Mouse (Mus musculus) cerebellum, adult 2 months (tissue): ENCODE results near the gene Scfd2. TPM values are rescaled to one million over a fixed set of nuclear protein-coding genes. Genes with fewer than 3 reads are reported as not detected.

Experiments used
- DNase-seq, 2 experiments: peaks; one replicate each; pipeline ENCODE4 v3.0.0; 2021
- H3K27ac ChIP-seq: fragments of 200-500 bp; 2 replicates; pipeline ENCODE4 v1.5.1; 2012; ENCODE audit warnings: low read length, control low read depth, inconsistent platforms; ENCODE audit not compliant: insufficient read depth
- H3K27me3 ChIP-seq: fragments of 200-500 bp; 2 replicates; pipeline ENCODE4 v1.6.1; 2012; ENCODE audit warnings: inconsistent platforms, mild to moderate bottlenecking, low read length, moderate library complexity; ENCODE audit not compliant: control insufficient read depth, insufficient read depth
- H3K4me1 ChIP-seq: fragments of 200-500 bp; 2 replicates; pipeline ENCODE4 v1.6.1; 2011; ENCODE audit warnings: low read length; ENCODE audit not compliant: control insufficient read depth, insufficient read depth
- H3K4me3 ChIP-seq: fragments of 200-500 bp; replicated peaks from 2 replicates; pipeline ENCODE3; 2011; ENCODE audit warnings: mild to moderate bottlenecking, low read depth, low read length, control low read depth; ENCODE audit not compliant: insufficient read depth
- CTCF ChIP-seq: fragments of 200-500 bp; IDR thresholded peaks from 2 replicates; pipeline ENCODE4 v1.5.1; 2011; ENCODE audit warnings: low read depth, mild to moderate bottlenecking, control low read depth, low read length, moderate library complexity, borderline replicate concordance; ENCODE audit not compliant: insufficient read depth
- POLR2A ChIP-seq: fragments of 200-500 bp; IDR thresholded peaks from 2 replicates; pipeline ENCODE4 v1.6.1; 2011; ENCODE audit warnings: low read length, control low read depth, borderline replicate concordance; ENCODE audit not compliant: insufficient read depth
- WGBS: fragments of 180-500 bp; shearing (Covaris S2); methylation state at CpG from one replicate; pipeline ENCODE4 v1.1.7; 2018; 5-methylcytosine and 5-hydroxymethylcytosine counted together
- polyA plus RNA-seq: library from polyadenylated mRNA; depleted of rRNA; stranded (reverse); fragments of >200 nt; gene quantifications from 2 replicates; pipeline ENCODE4 v1.2.3, GENCODE M21; 2012

Gene Scfd2
- polyA plus RNA-seq, 1 experiment = 17.7 TPM

- no peak overlapping the region for H3K4me3 ChIP-seq
- DNase-seq = no peak
- H3K27ac ChIP-seq = no peak overlapping the region
- WGBS = 90% methylated on average over 10 of the region's 10 CpGs
- no peaks in the 10 kb centered on the region for H3K27me3 ChIP-seq
- TF ChIP-seq POLR2A (no peak), CTCF (no peak)
- no peaks in the 10 kb centered on the region for H3K4me1 ChIP-seq
Observed at GRCm38 (mm10) chr5:74476551-74476950, 55.0 kb downstream of the Scfd2 start.

GRCm38 (mm10) chr5:74473117-74473516 lies 58.4 kb downstream of the Scfd2 start:
- H3K4me3 ChIP-seq = no peak overlapping the region
- no peak for DNase-seq
- no peaks in the 10 kb centered on the region for H3K27me3 ChIP-seq
- H3K4me1 ChIP-seq = no peaks in the 10 kb centered on the region
- H3K27ac ChIP-seq = no peak overlapping the region
- 94% methylated on average over 11 of the region's 11 CpGs for WGBS
- TF ChIP-seq CTCF (no peak), POLR2A (no peak)

GRCm38 (mm10) chr5:74470819-74471218 lies 60.7 kb downstream of the Scfd2 start:
- WGBS = 96% methylated on average over 3 of the region's 3 CpGs
- TF ChIP-seq POLR2A (no peak), CTCF (no peak)
- no peak overlapping the region for H3K27ac ChIP-seq

GRCm38 (mm10) chr5:74469620-74470019 lies 61.9 kb downstream of the Scfd2 start:
- Histone ChIP-seq H3K4me3 (no peak overlapping the region), H3K27me3 (no peaks in the 10 kb centered on the region), H3K27ac (no peak overlapping the region), H3K4me1 (no peaks in the 10 kb centered on the region)
- WGBS = 89% methylated on average over 1 of the region's 1 CpGs
- no peak for TF ChIP-seq CTCF
- TF ChIP-seq POLR2A = no peak
- DNase-seq = no peak

More at GRCm38 (mm10) chr5:74470819-74471218, 60.7 kb downstream of the Scfd2 start:
- Histone ChIP-seq H3K4me3 (no peak overlapping the region), H3K27me3 (no peaks in the 10 kb centered on the region), H3K4me1 (no peaks in the 10 kb centered on the region)
- DNase-seq = no peak

GRCm38 (mm10) chr5:74467753-74468152 lies 63.8 kb downstream of the Scfd2 start:
- Histone ChIP-seq H3K27me3 (no peaks in the 10 kb centered on the region), H3K4me3 (no peak overlapping the region), H3K4me1 (no peaks in the 10 kb centered on the region), H3K27ac (no peak overlapping the region)
- no peak for DNase-seq
- TF ChIP-seq CTCF = no peak
- no peak for TF ChIP-seq POLR2A
- WGBS = 48% methylated on average over 3 of the region's 3 CpGs

- no peak for TF ChIP-seq POLR2A
- no peak for TF ChIP-seq CTCF
- no peak overlapping the region for H3K27ac ChIP-seq
- no peak overlapping the region for H3K4me3 ChIP-seq
- no peaks in the 10 kb centered on the region for H3K4me1 ChIP-seq
- no peak for DNase-seq
- no peaks in the 10 kb centered on the region for H3K27me3 ChIP-seq
- WGBS = 94% methylated on average over 2 of the region's 2 CpGs
Observed at GRCm38 (mm10) chr5:74456759-74457158, 74.8 kb downstream of the Scfd2 start.

- Histone ChIP-seq H3K4me3 (no peak overlapping the region), H3K27me3 (no peaks in the 10 kb centered on the region), H3K27ac (no peak overlapping the region), H3K4me1 (no peaks in the 10 kb centered on the region)
- WGBS = 73% methylated on average over 6 of the region's 6 CpGs
- TF ChIP-seq POLR2A (no peak), CTCF (0 out of 2 replicates have a peak, but pooled peaks have one; percentile 16)
- no peak for DNase-seq
Observed at GRCm38 (mm10) chr5:74455510-74456269, 75.9 kb downstream of the Scfd2 start.

- DNase-seq = no peak
- 71% methylated on average over 9 of the region's 9 CpGs for WGBS
- Histone ChIP-seq H3K27ac (no peak overlapping the region), H3K4me1 (no peaks in the 10 kb centered on the region), H3K27me3 (no peaks in the 10 kb centered on the region), H3K4me3 (no peak overlapping the region)
- TF ChIP-seq CTCF = no peak
- TF ChIP-seq POLR2A = no peak
Observed at GRCm38 (mm10) chr5:74455094-74455493, 76.5 kb downstream of the Scfd2 start.
